Mouse (Mus musculus): ENCODE data around the gene Myl12a.

The Myl12a gene

GRCm38 (mm10) chr17:70966126-70966525 lies 36.6 kb downstream of the Myl12a start:
- in situ Hi-C loops (cut with MboI; ENCODE audit: unreplicated experiment in 2 of 2) = loop anchor here (5.0 to 10.0 kb wide), 2 partner anchors 51 to 119 kb away; no protein-coding TSS in a partner anchor

GRCm38 (mm10) chr17:70965281-70965680 lies 37.4 kb downstream of the Myl12a start:
- in situ Hi-C loops (cut with MboI; ENCODE audit: unreplicated experiment in 2 of 2) = loop anchor here (5.0 to 10.0 kb wide), 2 partner anchors 50 to 118 kb away; no protein-coding TSS in a partner anchor

- in situ Hi-C loops (cut with MboI; ENCODE audit: unreplicated experiment in 2 of 2) = loop anchor here in 1 of 2 experiments (10.0 kb wide), 1 partner anchor 49 kb away; no protein-coding TSS in a partner anchor
These were observed 39.1 kb downstream of the Myl12a start for GRCm38 (mm10) chr17:70963546-70963945.

- in situ Hi-C loops (cut with MboI; ENCODE audit: unreplicated experiment in 2 of 2) = no loop called here
These were observed 51.4 kb downstream of the Myl12a start for GRCm38 (mm10) chr17:70951266-70951665.

GRCm38 (mm10) chr17:70949171-70949570 lies 53.5 kb downstream of the Myl12a start:
- in situ Hi-C loops (cut with MboI; ENCODE audit: unreplicated experiment in 2 of 2) = no loop called here

- in situ Hi-C loops (cut with MboI; ENCODE audit: unreplicated experiment in 2 of 2) = no loop called here
These were observed 54.0 kb downstream of the Myl12a start for GRCm38 (mm10) chr17:70948721-70949120.

- in situ Hi-C loops (cut with MboI; ENCODE audit: unreplicated experiment in 2 of 2) = no loop called here
These were observed 58.9 kb downstream of the Myl12a start for GRCm38 (mm10) chr17:70943779-70944178.
